Mouse (Mus musculus) midbrain, embryonic 10.5 days (tissue): ENCODE results near the gene Slc25a54. TPM values are rescaled to one million over a fixed set of nuclear protein-coding genes. Genes with fewer than 3 reads are reported as not detected.

ENCODE experiments used
- DNase-seq: peaks from one replicate; pipeline ENCODE4 v3.0.0-alpha.2; 2017; ENCODE audit warnings: low spot score
- H3K27ac ChIP-seq: fragments of 300-500 bp; sonication (generic); replicated peaks from 2 replicates; pipeline ENCODE4 v1.5.1; 2016; ENCODE audit warnings: mild to moderate bottlenecking
- H3K27me3 ChIP-seq: fragments of 300-500 bp; sonication (generic); 2 replicates; pipeline ENCODE4 v1.6.1; 2016; ENCODE audit warnings: low read depth, mild to moderate bottlenecking; ENCODE audit not compliant: poor library complexity, severe bottlenecking
- H3K36me3 ChIP-seq: fragments of 300-500 bp; sonication (generic); 2 replicates; pipeline ENCODE4 v1.6.1; 2016; ENCODE audit warnings: mild to moderate bottlenecking, moderate library complexity
- H3K4me1 ChIP-seq: fragments of 300-500 bp; sonication (generic); 2 replicates; pipeline ENCODE4 v1.6.1; 2016
- H3K4me3 ChIP-seq: fragments of 300-500 bp; sonication (generic); 2 replicates; pipeline ENCODE4 v1.5.1; 2016; ENCODE audit warnings: mild to moderate bottlenecking, moderate library complexity
- H3K9me3 ChIP-seq: fragments of 300-500 bp; sonication (generic); replicated peaks from 2 replicates; pipeline ENCODE4 v1.6.1; 2016; ENCODE audit warnings: mild to moderate bottlenecking
- WGBS: fragments of 180-500 bp; shearing (Covaris S2); methylation state at CpG from one replicate; pipeline ENCODE4 v1.1.7; 2016; 5-methylcytosine and 5-hydroxymethylcytosine counted together
- microRNA-seq: library from miRNA; unstranded; fragments of <30 nt; microRNA quantifications from one replicate; pipeline ENCODE4, GENCODE M21; 2017
- polyA plus RNA-seq: library from polyadenylated mRNA; unstranded; fragments of >200 nt; fragmentation: Nextera tagmentation; extraction: Ambion mirVana; gene quantifications from 2 replicates; pipeline ENCODE4 v1.2.1, GENCODE M21; 2016

Slc25a54 gene
- polyA plus RNA-seq, 1 experiment from 2014 or later = not detected

GRCm38 (mm10) chr3:109134036-109134435, 53.8 kb downstream of the Slc25a54 start:
- 94% methylated on average over 15 of the region's 15 CpGs for WGBS

DNA sequence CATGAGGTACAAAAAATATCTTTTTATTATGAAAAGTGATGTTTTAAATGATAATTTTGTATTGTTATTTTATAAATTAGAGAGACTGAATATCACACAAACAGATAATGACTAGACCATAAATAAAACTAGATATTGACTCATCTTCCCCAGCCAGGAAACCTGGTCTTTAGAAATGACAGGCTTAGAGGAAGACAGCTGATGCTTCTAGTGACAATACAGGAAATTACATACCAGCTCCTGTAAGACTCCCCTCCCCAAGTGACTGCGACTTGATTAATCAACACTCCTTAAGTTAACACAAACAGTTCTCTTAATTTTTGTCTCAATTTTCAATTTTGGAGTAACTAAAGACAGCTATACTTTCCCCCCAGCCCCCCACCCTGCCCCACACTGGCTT, 55.1 kb downstream of the Slc25a54 start:
- Histone ChIP-seq H3K27ac (no peak overlapping the region), H3K4me1 (no peaks in the 10 kb centered on the region), H3K4me3 (no peak overlapping the region), H3K36me3 (peaks cover 29% of the 10 kb centered on the region), H3K9me3 (peaks cover 4% of the 10 kb centered on the region; the same call in 1 of the 2 replicates), H3K27me3 (no peaks in the 10 kb centered on the region)
- 78% methylated on average over 1 of the region's 1 CpGs for WGBS
- DNase-seq = no peak

More at GRCm38 (mm10) chr3:109134036-109134435, 53.8 kb downstream of the Slc25a54 start:
- no peaks in the 10 kb centered on the region for H3K4me1 ChIP-seq
- no peaks in the 10 kb centered on the region for H3K27me3 ChIP-seq
- DNase-seq = no peak
- peaks cover 29% of the 10 kb centered on the region for H3K36me3 ChIP-seq
- H3K9me3 ChIP-seq = peaks cover 4% of the 10 kb centered on the region; the same call in 1 of the 2 replicates
- H3K27ac ChIP-seq = no peak overlapping the region
- H3K4me3 ChIP-seq = no peak overlapping the region

GRCm38 (mm10) chr3:109152561-109152960, 72.3 kb downstream of the Slc25a54 start:
- Histone ChIP-seq H3K9me3 (no peaks in the 10 kb centered on the region), H3K36me3 (peaks cover 9% of the 10 kb centered on the region), H3K27me3 (no peaks in the 10 kb centered on the region), H3K4me1 (no peaks in the 10 kb centered on the region), H3K4me3 (no peak overlapping the region), H3K27ac (no peak overlapping the region)
- no peak for DNase-seq
- 82% methylated on average over 4 of the region's 4 CpGs for WGBS

- Histone ChIP-seq H3K4me3 (no peak overlapping the region), H3K9me3 (no peaks in the 10 kb centered on the region), H3K36me3 (peaks cover 9% of the 10 kb centered on the region), H3K27me3 (no peaks in the 10 kb centered on the region), H3K27ac (no peak overlapping the region), H3K4me1 (no peaks in the 10 kb centered on the region)
- WGBS = 97% methylated on average over 6 of the region's 6 CpGs
- no peak for DNase-seq
Measured at GRCm38 (mm10) chr3:109153410-109153809, 73.1 kb downstream of the Slc25a54 start.

GRCm38 (mm10) chr3:109155926-109156669, 75.8 kb downstream of the Slc25a54 start:
- H3K9me3 ChIP-seq = no peaks in the 10 kb centered on the region
- DNase-seq = no peak
- 89% methylated on average over 4 of the region's 4 CpGs for WGBS
- H3K4me1 ChIP-seq = no peaks in the 10 kb centered on the region
- H3K4me3 ChIP-seq = no peak overlapping the region
- peaks cover 28% of the 10 kb centered on the region for H3K36me3 ChIP-seq
- no peaks in the 10 kb centered on the region for H3K27me3 ChIP-seq
- H3K27ac ChIP-seq = no peak overlapping the region

GRCm38 (mm10) chr3:109157481-109157880, 77.2 kb downstream of the Slc25a54 start:
- Histone ChIP-seq H3K27ac (no peak overlapping the region), H3K4me1 (no peaks in the 10 kb centered on the region), H3K4me3 (no peak overlapping the region), H3K36me3 (peaks cover 31% of the 10 kb centered on the region), H3K9me3 (no peaks in the 10 kb centered on the region), H3K27me3 (no peaks in the 10 kb centered on the region)
- no peak for DNase-seq
- 94% methylated on average over 3 of the region's 3 CpGs for WGBS

- Histone ChIP-seq H3K27ac (no peak overlapping the region), H3K9me3 (no peaks in the 10 kb centered on the region), H3K4me3 (no peak overlapping the region), H3K27me3 (no peaks in the 10 kb centered on the region), H3K36me3 (peaks cover 50% of the 10 kb centered on the region), H3K4me1 (no peaks in the 10 kb centered on the region)
- 90% methylated on average over 2 of the region's 2 CpGs for WGBS
- no peak for DNase-seq
Measured at GRCm38 (mm10) chr3:109164088-109164487, 83.8 kb downstream of the Slc25a54 start.

DNA sequence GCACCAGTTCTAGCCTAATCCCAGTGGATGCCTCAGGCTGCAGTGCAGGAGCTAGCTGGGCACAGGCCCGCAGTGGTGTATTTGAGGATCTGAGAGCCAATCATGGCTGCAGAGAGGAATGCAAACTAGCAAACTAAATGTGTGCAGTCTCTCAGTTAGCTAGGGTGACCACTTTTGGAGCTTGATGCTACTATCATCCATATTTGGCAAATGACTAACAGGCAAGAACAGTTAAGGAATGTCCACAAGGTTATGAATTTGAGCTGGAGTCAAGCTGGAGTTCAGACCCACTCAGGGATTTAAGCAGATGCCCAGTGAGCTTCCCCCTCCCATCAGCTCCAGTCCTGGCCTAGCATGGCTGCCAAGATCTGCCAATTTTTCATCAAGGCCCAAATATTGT, 84.4 kb downstream of the Slc25a54 start:
- H3K36me3 ChIP-seq = peaks cover 44% of the 10 kb centered on the region

GRCm38 (mm10) chr3:109165214-109165829, 85.1 kb downstream of the Slc25a54 start:
- no peaks in the 10 kb centered on the region for H3K9me3 ChIP-seq
- H3K27ac ChIP-seq = no peak overlapping the region
- H3K27me3 ChIP-seq = no peaks in the 10 kb centered on the region
- WGBS = 95% methylated on average over 8 of the region's 8 CpGs
- H3K4me3 ChIP-seq = no peak overlapping the region
- H3K4me1 ChIP-seq = no peaks in the 10 kb centered on the region
- no peak for DNase-seq
- H3K36me3 ChIP-seq = peaks cover 38% of the 10 kb centered on the region

More for the DNA sequence above, 84.4 kb downstream of the Slc25a54 start:
- Histone ChIP-seq H3K9me3 (no peaks in the 10 kb centered on the region), H3K4me3 (no peak overlapping the region), H3K27ac (no peak overlapping the region), H3K4me1 (no peaks in the 10 kb centered on the region), H3K27me3 (no peaks in the 10 kb centered on the region)
- 85% methylated on average over 1 of the region's 1 CpGs for WGBS
- DNase-seq = no peak

Small RNAs within 50 kb of the gene (microRNA-seq; reads per million reads assigned to microRNA genes)
- gene Gm44384 = not detected

Other genes starting within 250 kb of the Slc25a54 start
- gene Stxbp3, start 239.9 kb upstream of the Slc25a54 start, polyA plus RNA-seq = 24.1 and 26.7 TPM in 2 replicates
- gene Fndc7, start 190.5 kb upstream of the Slc25a54 start, polyA plus RNA-seq = 0.06 TPM in 1 of 2 replicates, not detected in the other
- gene Prpf38b, start 168.7 kb upstream of the Slc25a54 start, polyA plus RNA-seq = 67.2 and 68.3 TPM in 2 replicates
- gene Henmt1, start 140.6 kb upstream of the Slc25a54 start, polyA plus RNA-seq = 0.62 and 0.67 TPM in 2 replicates
- gene Gm9857, start 140.0 kb upstream of the Slc25a54 start, polyA plus RNA-seq = not detected in 2 replicates
- 4.2 and 5.3 TPM in 2 replicates for gene Fam102b, start 52.9 kb upstream of the Slc25a54 start, polyA plus RNA-seq
- 30.0 and 32.3 TPM in 2 replicates for gene Slc25a24, start 42.7 kb downstream of the Slc25a54 start, polyA plus RNA-seq